Mouse (Mus musculus) heart, postnatal 0 days (tissue): ENCODE measurements around the gene Ankrd44.

ENCODE experiments used
- CTCF ChIP-seq: IDR thresholded peaks from 2 replicates; pipeline ENCODE4 v1.5.1; 2016; ENCODE audit warnings: antibody characterized with exemption, control low read depth, low read depth
- EP300 ChIP-seq: IDR thresholded peaks from 2 replicates; pipeline ENCODE4 v1.6.1; 2016; ENCODE audit warnings: antibody characterized with exemption, low read depth

DNA sequence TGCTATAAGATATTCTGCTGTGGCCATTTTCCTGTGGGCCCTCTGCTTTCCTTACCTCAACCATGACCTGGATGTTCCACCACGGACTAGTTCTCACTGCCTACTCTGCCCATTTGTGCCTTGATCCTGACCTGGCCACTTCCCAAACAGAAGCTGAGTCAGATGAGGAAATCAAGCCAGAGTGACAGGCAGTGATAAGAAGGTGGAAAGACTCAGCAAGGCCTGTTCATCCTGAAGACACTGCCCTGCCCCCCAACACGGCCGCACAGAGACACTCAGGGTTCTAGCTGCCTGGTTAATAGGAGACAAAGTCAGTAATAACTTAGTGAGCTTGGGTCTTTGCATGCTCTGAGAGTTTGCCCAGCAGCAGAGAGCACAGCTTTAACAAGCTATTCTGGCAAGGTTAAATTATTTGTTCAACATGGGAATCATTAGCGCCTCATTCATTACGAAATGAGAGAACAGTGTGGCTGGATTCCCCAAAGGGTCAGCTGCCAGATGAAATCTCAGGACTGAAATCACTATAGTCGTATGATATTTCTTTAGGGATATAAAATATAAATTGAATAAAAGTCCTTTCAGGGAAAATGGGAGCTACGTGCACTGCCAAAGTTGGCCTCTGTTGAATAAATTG, 136.7 kb downstream of the Ankrd44 start:
- TF ChIP-seq CTCF (no peak), EP300 (no peak)
